Mouse (Mus musculus): ENCODE data around the gene Drap1.

Gene Drap1

GRCm38 (mm10) chr19:5424782-5425741, at the start of gene Drap1, which contains the start of gene AI837181:
TSS of gene Drap1 (minus strand) at chr19:5424979.
TSS of gene AI837181 (plus strand) at chr19:5425144.
- peak; percentile 99 for DNase-seq

GRCm38 (mm10) chr19:5473720-5474119, 48.9 kb upstream of the Drap1 start, which contains the start of gene Efemp2:
TSS of gene Efemp2 (plus strand) at chr19:5473954.
- peak; percentile 85 for DNase-seq

- no peak for DNase-seq
Observed at GRCm38 (mm10) chr19:5472857-5473256, 48.1 kb upstream of the Drap1 start.

- DNase-seq = no peak
Observed at GRCm38 (mm10) chr19:5471846-5472245, 47.1 kb upstream of the Drap1 start.

GRCm38 (mm10) chr19:5468374-5468773, 43.6 kb upstream of the Drap1 start, which contains the start of gene Ctsw:
TSS of gene Ctsw (minus strand) at chr19:5468507.
- DNase-seq = no peak

- DNase-seq = no peak
Observed at GRCm38 (mm10) chr19:5466916-5467500, 42.2 kb upstream of the Drap1 start.

- no peak for DNase-seq
Observed at GRCm38 (mm10) chr19:5465037-5465436, 40.3 kb upstream of the Drap1 start.

- DNase-seq = peak; percentile 60
Observed at GRCm38 (mm10) chr19:5463791-5464562, 39.2 kb upstream of the Drap1 start.

GRCm38 (mm10) chr19:5463212-5463611, 38.4 kb upstream of the Drap1 start:
- no peak for DNase-seq

- no peak for DNase-seq
Observed at GRCm38 (mm10) chr19:5461411-5461810, 36.6 kb upstream of the Drap1 start.

- DNase-seq = peak; percentile 87
Observed at GRCm38 (mm10) chr19:5460465-5460911, 35.7 kb upstream of the Drap1 start, which contains the start of gene Fibp. TSS of gene Fibp (plus strand) at chr19:5460615.

- no peak for DNase-seq
Observed at GRCm38 (mm10) chr19:5459896-5460295, 35.1 kb upstream of the Drap1 start.

GRCm38 (mm10) chr19:5459019-5459418, 34.2 kb upstream of the Drap1 start:
- no peak for DNase-seq

GRCm38 (mm10) chr19:5457746-5458442, 33.1 kb upstream of the Drap1 start, which contains the start of gene Ccdc85b:
TSS of gene Ccdc85b (minus strand) at chr19:5457894.
- no peak for DNase-seq

- peak; percentile 95 for DNase-seq
Observed at GRCm38 (mm10) chr19:5456922-5457745, 32.4 kb upstream of the Drap1 start.

GRCm38 (mm10) chr19:5456241-5456921, 31.6 kb upstream of the Drap1 start:
- peak; percentile 21 for DNase-seq

- no peak for DNase-seq
Observed at GRCm38 (mm10) chr19:5455568-5455967, 30.8 kb upstream of the Drap1 start.

- DNase-seq = no peak
Observed at GRCm38 (mm10) chr19:5455037-5455436, 30.3 kb upstream of the Drap1 start.

- no peak for DNase-seq
Observed at GRCm38 (mm10) chr19:5451766-5452165, 27.0 kb upstream of the Drap1 start.

GRCm38 (mm10) chr19:5449673-5450072, 24.9 kb upstream of the Drap1 start:
- DNase-seq = no peak
